Mouse (Mus musculus) E14TG2a.4 (cell line): Measurements from ENCODE around the gene Dtx2.

Experiments used
- CTCF ChIP-seq: conservative IDR thresholded peaks from 2 replicates; pipeline ENCODE4 v1.5.1; 2014; ENCODE audit warnings: low read length
- POU5F1 ChIP-seq: IDR thresholded peaks from 2 replicates; pipeline ENCODE4 v1.6.1; 2014; ENCODE audit warnings: low read length, borderline replicate concordance

DNA sequence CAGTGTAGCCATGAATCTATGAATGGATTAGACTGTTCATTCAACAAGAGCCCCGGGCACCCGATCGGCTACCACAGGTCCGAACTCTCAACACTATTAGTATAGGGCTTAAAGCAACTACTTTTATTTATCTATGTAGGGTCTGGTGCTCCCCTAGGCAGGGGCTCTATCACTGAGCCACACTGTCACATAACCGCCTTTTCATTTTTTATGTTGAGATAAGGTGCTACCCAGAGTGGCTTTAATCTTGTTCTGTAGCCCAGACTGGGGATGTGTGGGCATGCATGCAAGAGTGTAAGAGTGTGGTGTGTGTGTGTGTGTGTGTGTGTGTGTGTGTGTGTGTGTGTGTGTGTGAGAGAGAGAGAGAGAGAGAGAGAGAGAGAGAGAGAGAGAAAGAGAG, 83.5 kb downstream of the Dtx2 start:
- TF ChIP-seq CTCF: no peak
- TF ChIP-seq POU5F1: no peak
